Mouse (Mus musculus) CD4-positive, CD25-positive, alpha-beta regulatory T cell (primary cell): ENCODE data around the gene Cntn5. TPM values are rescaled to one million over a fixed set of nuclear protein-coding genes. Genes with fewer than 3 reads are reported as not detected.

Experiments used
- polyA plus RNA-seq: library from polyadenylated mRNA; unstranded; fragments of 100-300 nt; shearing (Covaris generic); gene quantifications from one replicate; pipeline ENCODE4 v1.2.1, GENCODE M21; 2017

The Cntn5 gene
- not detected for polyA plus RNA-seq

DNA sequence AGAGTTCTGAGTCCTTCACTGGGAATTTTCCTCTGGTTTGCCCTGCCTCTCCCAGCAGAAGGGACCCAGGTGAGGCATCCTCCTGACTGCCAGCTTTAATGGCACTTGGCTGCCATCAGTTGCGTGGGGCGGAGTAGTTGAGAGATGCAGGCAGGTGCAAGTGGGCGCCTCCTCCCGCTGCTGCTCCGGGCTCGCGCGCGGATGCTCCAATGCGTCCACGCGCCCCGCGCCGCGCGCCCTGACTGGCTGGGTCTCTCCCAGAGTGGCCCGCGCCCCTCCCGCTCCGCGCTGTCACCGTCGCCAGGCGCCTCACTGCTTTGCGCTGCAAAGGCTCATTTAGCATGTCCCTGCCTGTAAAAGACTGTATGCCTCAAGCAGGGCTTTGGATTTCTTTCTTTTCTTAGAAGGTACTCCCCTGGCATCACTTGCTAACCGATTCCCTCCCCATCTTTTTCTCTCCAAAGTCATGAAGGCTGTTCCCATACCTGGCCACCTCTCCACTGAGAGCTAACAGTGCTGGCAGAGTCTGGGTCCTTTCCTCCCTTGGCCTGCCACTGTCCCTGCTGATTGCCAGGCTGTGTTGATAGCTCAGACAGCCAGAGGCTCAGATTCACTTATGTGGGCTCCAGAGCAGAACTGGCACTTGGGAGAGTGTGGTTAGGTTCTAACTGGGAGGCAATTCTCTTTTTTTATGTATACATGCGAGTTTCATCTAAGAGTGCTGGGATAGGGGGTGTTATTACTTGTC, at the start of gene Cntn5:
Gene Cntn5 (minus strand): TSS at position 160 of the 748 bp plus-strand sequence.

